Comparison of ENCODE assay signal across 8 mouse cellular contexts in genomic region chr5:110494396-110494795, GRCm38 (mm10). TPM values are rescaled to one million over a fixed set of nuclear protein-coding genes. Genes with fewer than 3 reads are reported as not detected.
A peak's percentile ranks its signal among the peaks of the same experiment; 100 is the strongest.
DNase-seq lines count a peak whose midpoint lies in the region; ATAC-seq lines count a peak whose summit lies in the region.
"Had no signal": no experiment of that assay in that cellular context is flagged by ENCODE, and none has a peak within 500 bp of the region (broad histone marks: within the 10 kb centered on the region; RNA-seq: fewer than 3 reads in every experiment).

No protein-coding gene starts in this region.

- no peaks in the 10 kb centered on the region for H3K36me3 ChIP-seq in neural tube, embryonic 11.5 days (ENCODE audit: control insufficient read depth, insufficient read depth, low read length)
- no peaks in the 10 kb centered on the region for H3K36me3 ChIP-seq in forebrain, embryonic 11.5 days (ENCODE audit: control insufficient read depth, insufficient read depth, low read length)
- H3K36me3 ChIP-seq in limb, embryonic 10.5 days = no peaks in the 10 kb centered on the region
- no peaks in the 10 kb centered on the region for H3K36me3 ChIP-seq in heart, embryonic 12.5 days

- H3K4me2 ChIP-seq in neural tube, embryonic 11.5 days (ENCODE audit: low read depth) = no peak overlapping the region
- H3K4me2 ChIP-seq in forebrain, embryonic 11.5 days (ENCODE audit: low read depth, low read length, severe bottlenecking) = peak overlapping the region; percentile 2; the same call in 1 of the 2 replicates
- H3K4me2 ChIP-seq in heart, embryonic 12.5 days = no peak overlapping the region

- peaks cover 8% of the 10 kb centered on the region; the same call in 1 of the 2 replicates for H3K4me1 ChIP-seq in neural tube, embryonic 11.5 days (ENCODE audit: control insufficient read depth, insufficient read depth, low read length)
- 0 out of 2 replicates have a peak, but pooled peaks cover 3% of the 10 kb centered on the region for H3K4me1 ChIP-seq in forebrain, embryonic 11.5 days (replicated peaks; ENCODE audit: control insufficient read depth, insufficient read depth, low read length)
- peaks cover 13% of the 10 kb centered on the region for H3K4me1 ChIP-seq in limb, embryonic 10.5 days
- H3K4me1 ChIP-seq in heart, embryonic 12.5 days (replicated peaks) = no peaks in the 10 kb centered on the region

- no peaks in the 10 kb centered on the region for H3K27me3 ChIP-seq in neural tube, embryonic 11.5 days (ENCODE audit: control insufficient read depth, insufficient read depth, low read length)
- peaks cover under 1% of the 10 kb centered on the region; the same call in 1 of the 2 replicates for H3K27me3 ChIP-seq in forebrain, embryonic 11.5 days (ENCODE audit: control insufficient read depth, insufficient read depth, low read length)
- peaks cover 12% of the 10 kb centered on the region for H3K27me3 ChIP-seq in limb, embryonic 10.5 days (ENCODE audit: low read depth, poor library complexity, severe bottlenecking)
- H3K27me3 ChIP-seq in heart, embryonic 12.5 days (replicated peaks) = peaks cover 34% of the 10 kb centered on the region

- WGBS in neural tube, embryonic 11.5 days = 70% methylated on average over 4 of the region's 4 CpGs
- WGBS in forebrain, embryonic 11.5 days = 68% methylated on average over 4 of the region's 4 CpGs
- 85% methylated on average over 4 of the region's 4 CpGs for WGBS in limb, embryonic 10.5 days
- WGBS in heart, embryonic 12.5 days = 64% methylated on average over 4 of the region's 4 CpGs

- DNase-seq in neural tube, embryonic 11.5 days (ENCODE audit: low spot score) = no peak
- DNase-seq in neural tube, embryonic 10.5 days (ENCODE audit: extremely low spot score, low spot score) = no peak
- no peak for DNase-seq in forebrain, embryonic 11.5 days (ENCODE audit: low spot score)
- DNase-seq in limb, embryonic 10.5 days (ENCODE audit: low spot score) = no peak
- DNase-seq in frontal cortex, adult 2 months (ENCODE audit: extremely low spot score in 1 of 2, low spot score in 1 of 2) = no peak
- no peak for DNase-seq in cerebellum, postnatal 36 days

- no peak for ATAC-seq in neural tube, embryonic 11.5 days (ENCODE audit: insufficient read depth, low FRiP score, low TSS enrichment)
- no peak for ATAC-seq in forebrain, embryonic 11.5 days (replicated peaks; ENCODE audit: low FRiP score)
- ATAC-seq in heart, embryonic 12.5 days (ENCODE audit: insufficient number of reproducible peaks, low FRiP score) = no peak

- H3K27ac ChIP-seq in neural tube, embryonic 11.5 days (ENCODE audit: low read depth, low read length) = no peak overlapping the region
- H3K27ac ChIP-seq in forebrain, embryonic 11.5 days (ENCODE audit: low read depth, low read length) = no peak overlapping the region
- peak overlapping the region; percentile 50; the same call in 1 of the 2 replicates for H3K27ac ChIP-seq in limb, embryonic 10.5 days
- H3K27ac ChIP-seq in heart, embryonic 12.5 days (ENCODE audit: poor library complexity, severe bottlenecking) = no peak overlapping the region
- H3K27ac ChIP-seq: layer of hippocampus, adult 2 months had no signal

- H3K9ac ChIP-seq in neural tube, embryonic 11.5 days (ENCODE audit: low read length) = peak overlapping the region; percentile 15; the same call in 1 of the 2 replicates
- peak overlapping the region; percentile 16; the same call in 1 of the 2 replicates for H3K9ac ChIP-seq in forebrain, embryonic 11.5 days (ENCODE audit: low read length)
- no peak overlapping the region for H3K9ac ChIP-seq in heart, embryonic 12.5 days

- no peaks in the 10 kb centered on the region for H3K9me3 ChIP-seq in neural tube, embryonic 11.5 days (ENCODE audit: control insufficient read depth, low read length)
- no peaks in the 10 kb centered on the region for H3K9me3 ChIP-seq in forebrain, embryonic 11.5 days (ENCODE audit: control insufficient read depth, low read length)
- no peaks in the 10 kb centered on the region for H3K9me3 ChIP-seq in limb, embryonic 10.5 days (replicated peaks)
- no peaks in the 10 kb centered on the region for H3K9me3 ChIP-seq in heart, embryonic 12.5 days (replicated peaks)

- H3K4me3 ChIP-seq in neural tube, embryonic 11.5 days (ENCODE audit: low read depth, low read length) = no peak overlapping the region
- H3K4me3 ChIP-seq in forebrain, embryonic 11.5 days (ENCODE audit: low read depth, low read length) = no peak overlapping the region
- no peak overlapping the region for H3K4me3 ChIP-seq in limb, embryonic 10.5 days
- no peak overlapping the region for H3K4me3 ChIP-seq in heart, embryonic 12.5 days
- H3K4me3 ChIP-seq: layer of hippocampus, adult 2 months had no signal

RNA-seq across cellular contexts. Expression of gene Fbrsl1, which starts 46.1 kb away (rescaled TPM):
- polyA plus RNA-seq in neural tube, embryonic 11.5 days (2014; fragmentation: Nextera tagmentation; extraction: Ambion mirVana) = 22.2 and 25.4 TPM in 2 replicates
- polyA plus RNA-seq in forebrain, embryonic 11.5 days (2014; fragmentation: Nextera tagmentation; extraction: Ambion mirVana) = 39.5 and 41.1 TPM in 2 replicates
- polyA plus RNA-seq in limb, embryonic 10.5 days (2016; fragmentation: Nextera tagmentation; extraction: Ambion mirVana) = 22.5 and 24.8 TPM in 2 replicates
- polyA plus RNA-seq in frontal cortex, adult 2 months (2012; rRNA removed) = 54.9 and 60.8 TPM in 2 replicates
- 14.4 and 14.8 TPM in 2 replicates for polyA plus RNA-seq in heart, embryonic 12.5 days (2016; fragmentation: Nextera tagmentation; extraction: Ambion mirVana)

RNA-seq across cellular contexts. Expression of gene Galnt9, which starts 49.8 kb away (rescaled TPM):
- polyA plus RNA-seq in neural tube, embryonic 11.5 days (2014; fragmentation: Nextera tagmentation; extraction: Ambion mirVana) = 5.0 and 5.6 TPM in 2 replicates
- polyA plus RNA-seq in forebrain, embryonic 11.5 days (2014; fragmentation: Nextera tagmentation; extraction: Ambion mirVana) = 1.6 and 2.1 TPM in 2 replicates
- not detected in 2 replicates for polyA plus RNA-seq in limb, embryonic 10.5 days (2016; fragmentation: Nextera tagmentation; extraction: Ambion mirVana)
- polyA plus RNA-seq in frontal cortex, adult 2 months (2012; rRNA removed) = 43.8 and 52.2 TPM in 2 replicates
- polyA plus RNA-seq in heart, embryonic 12.5 days (2016; fragmentation: Nextera tagmentation; extraction: Ambion mirVana) = not detected in 2 replicates
